Mouse (Mus musculus) kidney, embryonic 16.5 days (tissue): ENCODE results near the gene Ninj1. TPM values are rescaled to one million over a fixed set of nuclear protein-coding genes. Genes with fewer than 3 reads are reported as not detected.
A peak's percentile ranks its signal among the peaks of the same experiment; 100 is the strongest.

ENCODE experiments used
- ATAC-seq: fragments of 200-750 bp; cut with Nextera tagmentation; 2 replicates; pipeline ENCODE4 v1.8.0; 2017; ENCODE audit warnings: moderate TSS enrichment; ENCODE audit not compliant: low FRiP score, low TSS enrichment
- H3K27ac ChIP-seq: fragments of 300-500 bp; sonication (generic); 2 replicates; pipeline ENCODE4 v1.5.1; 2014; ENCODE audit warnings: low read length
- H3K27me3 ChIP-seq: fragments of 300-500 bp; sonication (generic); 2 replicates; pipeline ENCODE4 v1.6.1; 2014; ENCODE audit warnings: low read length, control low read depth, mixed read lengths; ENCODE audit not compliant: insufficient read depth
- H3K36me3 ChIP-seq: fragments of 300-500 bp; sonication (generic); 2 replicates; pipeline ENCODE4 v1.6.1; 2014; ENCODE audit warnings: low read length, control low read depth, mixed read lengths; ENCODE audit not compliant: insufficient read depth
- H3K4me1 ChIP-seq: fragments of 300-500 bp; sonication (generic); 2 replicates; pipeline ENCODE4 v1.6.1; 2014; ENCODE audit warnings: low read length, control low read depth, mixed read lengths; ENCODE audit not compliant: insufficient read depth
- H3K4me2 ChIP-seq: fragments of 300-500 bp; sonication (generic); replicated peaks from 2 replicates; pipeline ENCODE4 v1.6.1; 2014; ENCODE audit warnings: low read depth, low read length
- H3K4me3 ChIP-seq: fragments of 300-500 bp; sonication (generic); 2 replicates; pipeline ENCODE4 v1.5.1; 2014; ENCODE audit warnings: mild to moderate bottlenecking, low read length
- H3K9ac ChIP-seq: fragments of 300-500 bp; sonication (generic); replicated peaks from 2 replicates; pipeline ENCODE4 v1.6.1; 2014; ENCODE audit warnings: low read length
- H3K9me3 ChIP-seq: fragments of 300-500 bp; sonication (generic); 2 replicates; pipeline ENCODE4 v1.6.1; 2016; ENCODE audit warnings: low read length, control low read depth
- WGBS: fragments of 180-500 bp; shearing (Covaris S2); extraction: QIAGEN DNeasy Blood & Tissue Kit; methylation state at CpG from one replicate; pipeline ENCODE4 v1.1.7; 2014; 5-methylcytosine and 5-hydroxymethylcytosine counted together
- polyA plus RNA-seq: library from polyadenylated mRNA; unstranded; fragments of >200 nt; fragmentation: Nextera tagmentation; extraction: Ambion mirVana; gene quantifications from 2 replicates; pipeline ENCODE4 v1.2.1, GENCODE M21; 2015

The Ninj1 gene
- polyA plus RNA-seq, 1 experiment from 2014 or later, result 77.1 TPM

DNA sequence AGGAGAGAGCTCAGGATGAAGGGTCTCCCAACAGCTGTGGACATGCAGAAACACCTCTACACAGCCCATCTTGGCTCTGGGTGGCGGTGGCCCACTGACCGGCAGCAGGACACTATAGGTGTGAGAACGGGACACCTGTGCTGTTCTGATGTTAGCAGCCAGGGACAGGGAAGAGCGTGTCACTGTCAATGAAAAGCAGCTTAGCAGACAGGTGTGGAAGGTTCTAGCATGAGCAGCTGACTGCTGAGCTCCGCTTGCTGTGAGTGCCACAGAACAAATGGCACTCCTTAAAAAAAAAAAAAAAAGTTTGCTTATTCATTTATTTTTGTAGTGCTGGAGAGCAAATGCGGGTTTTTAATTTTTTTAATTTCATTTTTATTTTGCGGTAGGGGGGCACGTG is 50.3 kb downstream of the Ninj1 start:
- H3K4me3 ChIP-seq, result no peak overlapping the region
- H3K4me1 ChIP-seq, result no peaks in the 10 kb centered on the region
- H3K36me3 ChIP-seq, result no peaks in the 10 kb centered on the region
- no peak overlapping the region for H3K4me2 ChIP-seq
- WGBS, result 89% methylated on average over 8 of the region's 8 CpGs
- no peak overlapping the region for H3K9ac ChIP-seq
- ATAC-seq, result no peak
- H3K27me3 ChIP-seq, result no peaks in the 10 kb centered on the region
- H3K27ac ChIP-seq, result no peak overlapping the region
- H3K9me3 ChIP-seq, result peaks cover 4% of the 10 kb centered on the region; the same call in 1 of the 2 replicates

DNA sequence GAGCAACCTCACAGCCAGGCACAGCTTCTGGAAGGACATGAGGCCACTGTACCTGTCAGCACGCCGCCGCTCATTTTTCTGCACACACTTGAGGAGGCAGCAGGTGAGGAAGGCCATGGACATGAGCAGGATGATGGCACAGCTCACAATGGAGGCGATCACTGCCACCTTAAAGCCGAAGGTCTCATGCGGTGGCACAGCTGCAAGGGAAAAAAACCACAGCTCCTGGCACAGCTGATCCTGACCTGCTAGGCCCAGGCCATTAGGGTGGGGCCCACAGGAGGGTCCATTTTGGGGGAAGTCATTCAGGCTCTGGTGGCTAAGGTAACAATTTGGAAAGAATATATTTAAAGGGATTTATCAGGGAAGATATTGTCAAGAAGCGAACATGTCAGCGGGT is 51.5 kb downstream of the Ninj1 start:
- H3K9me3 ChIP-seq, result peaks cover 4% of the 10 kb centered on the region; the same call in 1 of the 2 replicates
- ATAC-seq, result no peak
- no peaks in the 10 kb centered on the region for H3K27me3 ChIP-seq
- no peaks in the 10 kb centered on the region for H3K4me1 ChIP-seq
- no peak overlapping the region for H3K4me2 ChIP-seq
- WGBS, result 93% methylated on average over 8 of the region's 8 CpGs
- no peaks in the 10 kb centered on the region for H3K36me3 ChIP-seq
- H3K9ac ChIP-seq, result no peak overlapping the region
- H3K4me3 ChIP-seq, result no peak overlapping the region
- H3K27ac ChIP-seq, result no peak overlapping the region

DNA sequence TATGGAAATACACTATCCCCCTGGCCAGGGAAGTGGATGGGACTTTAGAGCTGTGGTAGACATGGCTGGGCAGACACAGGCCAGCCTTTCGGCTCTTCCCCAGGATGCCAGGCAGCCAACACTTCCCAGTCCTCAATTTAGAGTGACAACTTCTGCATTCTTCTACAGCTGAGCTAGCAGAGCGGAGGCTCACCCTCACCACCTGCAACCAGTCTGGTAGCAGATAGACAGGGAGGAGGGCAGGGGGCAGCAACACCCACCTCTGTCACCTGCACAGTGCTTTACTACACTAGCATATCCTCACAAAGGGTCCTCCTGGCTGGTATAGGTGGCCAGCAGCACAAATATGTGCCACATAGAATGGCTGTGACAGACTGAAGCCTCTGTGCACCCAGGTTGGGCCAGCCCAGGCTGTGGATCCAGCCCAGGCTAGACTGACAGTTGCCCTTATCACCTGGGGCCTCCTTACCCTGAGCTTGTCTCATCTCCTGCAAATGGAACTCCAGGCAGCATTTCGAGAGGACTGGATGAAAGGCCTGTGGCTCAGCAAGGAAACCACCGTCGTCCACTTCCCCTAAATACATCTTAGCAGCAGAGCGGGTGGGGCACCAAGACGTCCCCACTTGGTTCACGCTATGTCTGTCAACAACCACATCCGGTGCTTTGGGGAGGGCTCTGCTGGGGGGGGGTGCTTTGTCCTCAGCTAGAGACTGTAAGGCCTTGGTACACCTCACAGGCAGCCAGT is 55.2 kb downstream of the Ninj1 start:
- H3K4me3 ChIP-seq, result no peak overlapping the region
- no peaks in the 10 kb centered on the region for H3K36me3 ChIP-seq
- no peaks in the 10 kb centered on the region for H3K9me3 ChIP-seq
- no peak overlapping the region for H3K27ac ChIP-seq
- WGBS, result 69% methylated on average over 9 of the region's 9 CpGs
- H3K9ac ChIP-seq, result no peak overlapping the region
- no peak overlapping the region for H3K4me2 ChIP-seq
- H3K27me3 ChIP-seq, result peaks cover 12% of the 10 kb centered on the region
- ATAC-seq, result no peak
- peaks cover 3% of the 10 kb centered on the region; the same call in 1 of the 2 replicates for H3K4me1 ChIP-seq

DNA sequence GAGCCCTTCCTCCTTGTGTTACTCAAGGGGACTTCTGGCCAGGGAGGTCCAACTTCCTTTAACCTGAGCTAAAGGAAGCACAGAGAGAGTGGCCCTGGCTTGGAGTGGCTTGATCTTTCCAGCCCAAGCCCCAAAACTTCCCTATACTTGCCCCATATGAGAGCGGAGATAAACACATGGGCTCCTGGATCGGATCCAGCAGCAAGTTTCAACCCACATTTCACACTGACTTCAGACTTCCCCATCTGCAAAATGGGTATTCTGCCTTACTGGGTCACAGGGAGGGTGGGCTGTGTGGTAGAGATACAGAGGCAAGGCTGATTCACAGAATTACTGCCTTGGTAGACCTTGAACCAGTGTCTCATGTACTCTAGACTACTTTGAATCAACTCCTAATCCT is 56.2 kb downstream of the Ninj1 start:
- no peak for ATAC-seq
- H3K4me2 ChIP-seq, result no peak overlapping the region
- no peaks in the 10 kb centered on the region for H3K36me3 ChIP-seq
- peaks cover 11% of the 10 kb centered on the region for H3K4me1 ChIP-seq
- 98% methylated on average over 2 of the region's 2 CpGs for WGBS
- peaks cover 21% of the 10 kb centered on the region for H3K27me3 ChIP-seq
- no peak overlapping the region for H3K9ac ChIP-seq
- no peaks in the 10 kb centered on the region for H3K9me3 ChIP-seq
- H3K27ac ChIP-seq, result no peak overlapping the region
- no peak overlapping the region for H3K4me3 ChIP-seq

DNA sequence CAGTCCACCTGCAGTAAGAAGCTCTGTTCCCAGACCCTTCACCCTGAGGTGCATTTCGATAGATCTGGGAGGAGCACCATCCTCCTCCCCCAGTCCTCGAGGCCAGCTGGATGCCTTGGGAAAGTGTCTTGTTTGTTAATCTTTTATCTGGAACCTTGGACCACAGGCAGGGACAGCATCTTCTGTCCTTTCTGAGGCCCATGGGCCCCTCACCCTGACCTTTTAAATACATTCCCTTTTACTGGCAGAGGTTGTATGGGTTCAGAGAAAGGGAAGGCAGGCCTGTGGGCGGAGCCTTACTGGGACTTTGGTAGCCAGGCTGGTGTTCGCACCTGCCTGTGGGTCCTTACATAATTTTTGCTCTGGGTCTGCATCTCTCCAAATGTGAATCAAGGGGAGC is 58.0 kb downstream of the Ninj1 start:
- Histone ChIP-seq H3K9ac (no peak overlapping the region), H3K9me3 (no peaks in the 10 kb centered on the region), H3K27me3 (peaks cover 23% of the 10 kb centered on the region), H3K27ac (peak overlapping the region; percentile 76), H3K36me3 (no peaks in the 10 kb centered on the region), H3K4me1 (peaks cover 12% of the 10 kb centered on the region), H3K4me2 (no peak overlapping the region; the same call in 1 of the 2 replicates), H3K4me3 (no peak overlapping the region)
- WGBS, result 64% methylated on average over 4 of the region's 4 CpGs
- peak; percentile 40 for ATAC-seq

Other genes starting within 250 kb of the Ninj1 start
- gene Fam120a, start 219.5 kb upstream of the Ninj1 start, polyA plus RNA-seq, result 23.2 and 24.8 TPM in 2 replicates
- gene Wnk2, start 39.5 kb upstream of the Ninj1 start, polyA plus RNA-seq, result 1.0 and 1.2 TPM in 2 replicates
- 50.0 and 52.6 TPM in 2 replicates for gene Card19, start 28.6 kb downstream of the Ninj1 start, polyA plus RNA-seq
- gene Susd3, start 61.2 kb downstream of the Ninj1 start, polyA plus RNA-seq, result 31.2 and 34.5 TPM in 2 replicates
- gene Fgd3, start 132.8 kb downstream of the Ninj1 start, polyA plus RNA-seq, result 1.0 and 1.1 TPM in 2 replicates
- gene Bicd2, start 154.1 kb downstream of the Ninj1 start, polyA plus RNA-seq, result 27.9 and 29.4 TPM in 2 replicates
- gene Ippk, start 233.8 kb downstream of the Ninj1 start, polyA plus RNA-seq, result 17.4 and 17.9 TPM in 2 replicates